Mouse (Mus musculus) megakaryocyte, embryonic 14.5 days (primary cell): ENCODE measurements around the gene Hist1h4h.

Experiments used
- FLI1 ChIP-seq: IDR thresholded peaks from 2 replicates; pipeline ENCODE4 v1.6.1; 2012; ENCODE audit warnings: low read length, inconsistent platforms, mixed read lengths
- GATA1 ChIP-seq: IDR thresholded peaks from 3 replicates; pipeline ENCODE4 v1.6.1; 2012; ENCODE audit warnings: mixed read lengths, low read length, inconsistent platforms, borderline replicate concordance

- TF ChIP-seq GATA1 (no peak), FLI1 (no peak)
These were observed 24.3 kb downstream of the Hist1h4h start for GRCm38 (mm10) chr13:23554925-23555838.
